ENCODE assay signal across 7 mouse cellular contexts in the genomic region with DNA sequence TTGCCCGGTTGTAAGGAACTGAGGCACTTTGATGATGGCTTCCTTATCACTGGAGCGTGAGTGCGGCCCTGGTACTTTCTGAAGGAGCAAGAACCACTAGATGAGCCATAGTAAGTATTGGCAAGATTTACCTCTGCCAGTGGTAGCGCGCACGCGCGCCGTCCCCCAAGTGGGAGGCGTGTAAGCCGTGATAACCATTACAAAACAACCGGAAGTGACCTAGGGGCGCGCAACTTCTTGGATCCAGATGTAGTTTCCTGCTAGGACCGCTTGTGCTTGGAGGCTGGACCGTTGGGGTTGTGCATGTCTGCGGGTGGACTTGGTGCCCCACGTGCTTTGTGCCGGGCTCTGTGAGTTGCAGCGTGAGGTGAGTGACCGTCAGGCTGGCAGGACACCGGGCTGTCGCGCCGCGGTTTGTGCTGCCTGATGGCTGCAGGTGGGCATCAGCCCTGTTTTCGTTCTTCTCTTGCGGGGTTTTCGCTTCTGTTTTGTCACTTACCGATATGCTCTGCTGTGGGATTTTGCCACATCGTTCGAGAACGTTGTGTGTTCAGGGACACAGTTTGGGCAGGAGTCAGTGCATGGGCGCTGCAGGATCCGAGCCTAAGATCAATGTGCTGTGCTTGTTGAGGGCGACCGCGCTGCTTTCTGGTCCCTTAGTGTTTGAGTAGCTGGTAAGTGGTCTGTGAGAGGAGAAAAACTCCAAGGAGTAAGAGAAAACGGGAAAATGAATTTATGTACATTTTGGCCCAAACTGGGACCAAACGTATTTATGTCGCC. TPM values are rescaled to one million over a fixed set of nuclear protein-coding genes. Genes with fewer than 3 reads are reported as not detected.
DNase-seq lines count a peak whose midpoint lies in the region; ATAC-seq lines count a peak whose summit lies in the region.

2610021A01Rik (plus strand) TSS at position 197 of the 780 bp plus-strand sequence.

- under 1% methylated on average over 41 of the region's 41 CpGs for WGBS in intestine, embryonic 15.5 days
- WGBS in midbrain, embryonic 10.5 days = 1% methylated on average over 41 of the region's 41 CpGs

- ATAC-seq in intestine, embryonic 15.5 days = peak; percentile 99

- H3K36me3 ChIP-seq in intestine, embryonic 15.5 days = no peaks in the 10 kb centered on the region
- peaks cover 21% of the 10 kb centered on the region for H3K36me3 ChIP-seq in midbrain, embryonic 10.5 days

- H3K27me3 ChIP-seq in intestine, embryonic 15.5 days (replicated peaks) = no peaks in the 10 kb centered on the region
- H3K27me3 ChIP-seq in midbrain, embryonic 10.5 days (ENCODE audit: low read depth, poor library complexity, severe bottlenecking) = no peaks in the 10 kb centered on the region

- intact Hi-C loops in gastrocnemius, postnatal 36 days (cut with DNase I) = loop anchor here (5.0 to 10.0 kb wide), 2 partner anchors 97 to 204 kb away; partner anchors contain the start of gene AI987944
- intact Hi-C loops in left cerebral cortex, postnatal 25 days (cut with DNase I) = loop anchor here (2.0 to 5.0 kb wide), 2 partner anchors 34 to 207 kb away; partner anchors contain the start of genes AI987944 and Zfp788

- H3K4me3 ChIP-seq in intestine, embryonic 15.5 days (replicated peaks) = peak within 1 kb of the TSS; percentile 61
- peak within 1 kb of the TSS; percentile 67 for H3K4me3 ChIP-seq in midbrain, embryonic 10.5 days

- H3K27ac ChIP-seq in intestine, embryonic 15.5 days = peak within 1 kb of the TSS; percentile 54
- peak within 1 kb of the TSS; percentile 81 for H3K27ac ChIP-seq in midbrain, embryonic 10.5 days (replicated peaks)

- H3K9ac ChIP-seq in intestine, embryonic 15.5 days = peak within 1 kb of the TSS; percentile 64

- H3K4me1 ChIP-seq in intestine, embryonic 15.5 days (replicated peaks) = no peaks in the 10 kb centered on the region
- H3K4me1 ChIP-seq in midbrain, embryonic 10.5 days = peaks cover 9% of the 10 kb centered on the region

- peak; percentile 95 for DNase-seq in adrenal gland, adult 2 months
- peak; percentile 83 for DNase-seq in embryo, embryonic 11.5 days (ENCODE audit: low read depth, low spot score)
- DNase-seq in gastrocnemius, postnatal 36 days = peak; percentile 78 to 82
- DNase-seq in left cerebral cortex, postnatal 25 days (ENCODE audit: low spot score in 2 of 2) = peak; percentile 94 to 97
- peak; percentile 89 for DNase-seq in midbrain, embryonic 10.5 days (ENCODE audit: low spot score)
- peak; percentile 88 for DNase-seq in right cerebral cortex, postnatal 4 days

- H3K9me3 ChIP-seq in intestine, embryonic 15.5 days = no peaks in the 10 kb centered on the region
- H3K9me3 ChIP-seq in midbrain, embryonic 10.5 days (replicated peaks) = 0 out of 2 replicates have a peak, but pooled peaks cover 8% of the 10 kb centered on the region

- H3K4me2 ChIP-seq in intestine, embryonic 15.5 days (replicated peaks) = peak within 1 kb of the TSS; percentile 74

RNA-seq across cellular contexts. Expression of gene 2610021A01Rik, which starts in this region (rescaled TPM):
- 10 to 100 TPM; 13.4 to 14.4 TPM for total RNA-seq in adrenal gland, adult 2 months (2021)
- polyA plus RNA-seq in adrenal gland, adult 2 months (2012; rRNA removed) = 0.82 and 1.6 TPM in 2 replicates
- total RNA-seq in gastrocnemius, postnatal 36 days (2021) = 10 to 100 TPM in 1 of 2 experiments, 1 to 10 TPM in 1; 8.5 to 10.2 TPM
- polyA plus RNA-seq in intestine, embryonic 15.5 days (2015; fragmentation: Nextera tagmentation; extraction: Ambion mirVana) = 8.7 and 10.4 TPM in 2 replicates
- total RNA-seq in left cerebral cortex, postnatal 25 days (2021) = 10 to 100 TPM; 32.9 to 33.3 TPM
- 14.6 and 17.2 TPM in 2 replicates for polyA plus RNA-seq in midbrain, embryonic 10.5 days (2016; fragmentation: Nextera tagmentation; extraction: Ambion mirVana)

Comparison
In these comparisons a context has a peak if more than half of its experiments do, and no peak if none do; other contexts are left out.
1. Peak in every context shown above with its lines: DNase-seq, ATAC-seq, H3K4me3 ChIP-seq and H3K27ac ChIP-seq.